Mouse (Mus musculus) G1E (cell line): ENCODE data around the gene Zfp398.

Experiments
- CTCF ChIP-seq: IDR thresholded peaks from 2 replicates; pipeline ENCODE4 v1.5.1; 2012; ENCODE audit warnings: low read depth, low read length, inconsistent platforms, mixed read lengths
- POLR2AphosphoS5 ChIP-seq: IDR thresholded peaks from 2 replicates; pipeline ENCODE4 v1.6.1; 2012; ENCODE audit warnings: low read depth, low read length, inconsistent platforms; ENCODE audit not compliant: insufficient replicate concordance

DNA sequence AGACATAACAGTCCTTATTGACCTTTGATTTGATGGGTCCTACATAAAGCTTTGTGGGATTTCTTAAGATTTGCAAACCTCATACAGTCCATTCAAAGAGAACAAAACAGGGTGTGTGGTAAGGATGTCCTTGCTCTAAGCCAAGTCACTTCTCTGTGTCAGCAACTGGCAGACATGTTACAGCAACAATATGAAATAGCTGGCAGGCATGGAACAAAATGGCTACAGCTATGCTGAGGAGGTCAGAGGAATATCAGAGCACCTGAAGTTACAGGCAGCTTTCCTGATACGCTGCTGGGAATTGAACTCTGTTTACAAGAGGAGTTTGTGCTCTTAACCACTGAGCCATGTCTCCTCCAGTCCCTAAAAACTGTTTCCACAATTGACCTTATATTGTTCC is 3.2 kb upstream of the Zfp398 start:
- TF ChIP-seq CTCF (no peak), POLR2AphosphoS5 (no peak)
